In genomic region chr7:145112146-145112830, GRCm38 (mm10) we compare ENCODE assay signal across 9 mouse cellular contexts.
DNase-seq lines count a peak whose midpoint lies in the region; ATAC-seq lines count a peak whose summit lies in the region.
"Had no signal": no experiment of that assay in that cellular context is flagged by ENCODE, and none has a peak within 500 bp of the region (broad histone marks: within the 10 kb centered on the region; RNA-seq: fewer than 3 reads in every experiment).

No protein-coding gene starts in this region.

- no peak overlapping the region for H3K9ac ChIP-seq in heart, embryonic 11.5 days (ENCODE audit: low read depth, low read length)
- H3K9ac ChIP-seq in limb, embryonic 12.5 days (replicated peaks) = no peak overlapping the region
- H3K9ac ChIP-seq in midbrain, embryonic 13.5 days (replicated peaks) = no peak overlapping the region

- peak overlapping the region; percentile 86 for H3K27ac ChIP-seq in heart, embryonic 11.5 days (ENCODE audit: low read depth, low read length)
- peak overlapping the region; percentile 89 for H3K27ac ChIP-seq in limb, embryonic 12.5 days
- H3K27ac ChIP-seq in midbrain, embryonic 13.5 days = no peak overlapping the region

- peaks cover 20% of the 10 kb centered on the region for H3K4me1 ChIP-seq in heart, embryonic 11.5 days (ENCODE audit: control insufficient read depth, insufficient read depth, low read length)
- peaks cover 31% of the 10 kb centered on the region for H3K4me1 ChIP-seq in limb, embryonic 12.5 days (replicated peaks)
- 0 out of 2 replicates have a peak, but pooled peaks cover 5% of the 10 kb centered on the region for H3K4me1 ChIP-seq in midbrain, embryonic 13.5 days (replicated peaks)

- no peak overlapping the region for H3K4me3 ChIP-seq in heart, embryonic 11.5 days (ENCODE audit: low read depth, low read length)
- H3K4me3 ChIP-seq in limb, embryonic 12.5 days (replicated peaks) = no peak overlapping the region
- H3K4me3 ChIP-seq in midbrain, embryonic 13.5 days (replicated peaks) = no peak overlapping the region

- no peak for DNase-seq in heart, adult 18-20 months
- peak; percentile 57 for DNase-seq in thymus, postnatal 0 days (ENCODE audit: low spot score)
- DNase-seq in thymus, postnatal 10 days (ENCODE audit: low spot score in 2 of 2) = no peak
- DNase-seq in cerebellum, postnatal 10 days = no peak
- no peak for DNase-seq in layer of hippocampus, postnatal 25 days (ENCODE audit: extremely low spot score in 1 of 2, low spot score in 1 of 2)

- H3K27me3 ChIP-seq in heart, embryonic 11.5 days (ENCODE audit: control insufficient read depth, insufficient read depth, low read length) = no peaks in the 10 kb centered on the region
- 0 out of 2 replicates have a peak, but pooled peaks cover 2% of the 10 kb centered on the region for H3K27me3 ChIP-seq in limb, embryonic 12.5 days
- no peaks in the 10 kb centered on the region for H3K27me3 ChIP-seq in midbrain, embryonic 13.5 days

- no peaks in the 10 kb centered on the region for H3K36me3 ChIP-seq in heart, embryonic 11.5 days (ENCODE audit: control insufficient read depth, insufficient read depth, low read length)
- H3K36me3 ChIP-seq in limb, embryonic 12.5 days = no peaks in the 10 kb centered on the region
- no peaks in the 10 kb centered on the region for H3K36me3 ChIP-seq in midbrain, embryonic 13.5 days
- H3K36me3 ChIP-seq: G1E had no signal

- H3K4me2 ChIP-seq in heart, embryonic 11.5 days = peak overlapping the region; percentile 34; the same call in 1 of the 2 replicates
- H3K4me2 ChIP-seq in limb, embryonic 12.5 days = 0 out of 2 replicates have a peak overlapping the region, but pooled peaks have one; percentile 37
- H3K4me2 ChIP-seq in midbrain, embryonic 13.5 days (replicated peaks) = no peak overlapping the region

- no peak for ATAC-seq in heart, embryonic 11.5 days (replicated peaks; ENCODE audit: insufficient number of reproducible peaks, low FRiP score, low TSS enrichment)
- ATAC-seq in limb, embryonic 12.5 days (ENCODE audit: insufficient number of reproducible peaks, insufficient read depth, low FRiP score, low TSS enrichment, low read depth) = no peak
- ATAC-seq in midbrain, embryonic 13.5 days = no peak

- H3K9me3 ChIP-seq in heart, embryonic 11.5 days (replicated peaks; ENCODE audit: control insufficient read depth, low read length) = no peaks in the 10 kb centered on the region
- H3K9me3 ChIP-seq in limb, embryonic 12.5 days = no peaks in the 10 kb centered on the region
- no peaks in the 10 kb centered on the region for H3K9me3 ChIP-seq in midbrain, embryonic 13.5 days
- H3K9me3 ChIP-seq: G1E had no signal
